Mouse (Mus musculus): ENCODE measurements around the gene Mogat2. TPM values are rescaled to one million over a fixed set of nuclear protein-coding genes. Genes with fewer than 3 reads are reported as not detected.

Mogat2 gene
- polyA plus RNA-seq, 1 experiment from 2014 or later = 0.92 TPM

- H3K36me3 ChIP-seq (ENCODE audit: control insufficient read depth, insufficient read depth, low read length) = no peaks in the 10 kb centered on the region
- H3K4me1 ChIP-seq (ENCODE audit: control insufficient read depth, insufficient read depth, low read length) = 0 out of 2 replicates have a peak, but pooled peaks cover 2% of the 10 kb centered on the region
- H3K9me3 ChIP-seq (ENCODE audit: control insufficient read depth, low read length) = no peaks in the 10 kb centered on the region
- no peak overlapping the region for H3K4me3 ChIP-seq (ENCODE audit: low read depth, low read length)
- ATAC-seq (ENCODE audit: low read depth) = no peak
- no peak overlapping the region for H3K27ac ChIP-seq (ENCODE audit: low read depth, low read length)
- WGBS = 91% methylated on average over 1 of the region's 1 CpGs
- no peak overlapping the region for H3K4me2 ChIP-seq (ENCODE audit: low read depth, low read length)
- no peaks in the 10 kb centered on the region for H3K27me3 ChIP-seq (ENCODE audit: control insufficient read depth, insufficient read depth, low read length)
- no peak overlapping the region for H3K9ac ChIP-seq (replicated peaks; ENCODE audit: low read depth, low read length)
Observed at GRCm38 (mm10) chr7:99213056-99213455, 25.4 kb downstream of the Mogat2 start.

- no peak overlapping the region for H3K4me2 ChIP-seq (ENCODE audit: low read depth, low read length)
- no peaks in the 10 kb centered on the region for H3K4me1 ChIP-seq (ENCODE audit: control insufficient read depth, insufficient read depth, low read length)
- 94% methylated on average over 4 of the region's 4 CpGs for WGBS
- H3K9me3 ChIP-seq (ENCODE audit: control insufficient read depth, low read length) = no peaks in the 10 kb centered on the region
- H3K9ac ChIP-seq (replicated peaks; ENCODE audit: low read depth, low read length) = no peak overlapping the region
- no peak for ATAC-seq (ENCODE audit: low read depth)
- H3K27me3 ChIP-seq (ENCODE audit: control insufficient read depth, insufficient read depth, low read length) = no peaks in the 10 kb centered on the region
- H3K4me3 ChIP-seq (ENCODE audit: low read depth, low read length) = no peak overlapping the region
- no peak overlapping the region for H3K27ac ChIP-seq (ENCODE audit: low read depth, low read length)
- no peaks in the 10 kb centered on the region for H3K36me3 ChIP-seq (ENCODE audit: control insufficient read depth, insufficient read depth, low read length)
Observed at GRCm38 (mm10) chr7:99208704-99209103, 29.7 kb downstream of the Mogat2 start.

- Histone ChIP-seq H3K27me3 (ENCODE audit: control insufficient read depth, insufficient read depth, low read length) (no peaks in the 10 kb centered on the region), H3K9me3 (ENCODE audit: control insufficient read depth, low read length) (no peaks in the 10 kb centered on the region), H3K4me3 (ENCODE audit: low read depth, low read length) (no peak overlapping the region), H3K36me3 (ENCODE audit: control insufficient read depth, insufficient read depth, low read length) (no peaks in the 10 kb centered on the region), H3K27ac (ENCODE audit: low read depth, low read length) (no peak overlapping the region), H3K4me1 (ENCODE audit: control insufficient read depth, insufficient read depth, low read length) (no peaks in the 10 kb centered on the region), H3K4me2 (ENCODE audit: low read depth, low read length) (no peak overlapping the region), H3K9ac (replicated peaks; ENCODE audit: low read depth, low read length) (no peak overlapping the region)
- 80% methylated on average over 7 of the region's 7 CpGs for WGBS
- ATAC-seq (ENCODE audit: low read depth) = no peak
Observed at GRCm38 (mm10) chr7:99206364-99206763, 32.1 kb downstream of the Mogat2 start.

GRCm38 (mm10) chr7:99202163-99202562 lies 36.3 kb downstream of the Mogat2 start:
- no peak for ATAC-seq (ENCODE audit: low read depth)
- no peaks in the 10 kb centered on the region for H3K27me3 ChIP-seq (ENCODE audit: control insufficient read depth, insufficient read depth, low read length)
- 81% methylated on average over 7 of the region's 7 CpGs for WGBS
- no peak overlapping the region for H3K4me2 ChIP-seq (ENCODE audit: low read depth, low read length)
- H3K9ac ChIP-seq (replicated peaks; ENCODE audit: low read depth, low read length) = no peak overlapping the region
- H3K36me3 ChIP-seq (ENCODE audit: control insufficient read depth, insufficient read depth, low read length) = no peaks in the 10 kb centered on the region
- H3K9me3 ChIP-seq (ENCODE audit: control insufficient read depth, low read length) = no peaks in the 10 kb centered on the region
- H3K4me1 ChIP-seq (ENCODE audit: control insufficient read depth, insufficient read depth, low read length) = no peaks in the 10 kb centered on the region
- no peak overlapping the region for H3K4me3 ChIP-seq (ENCODE audit: low read depth, low read length)
- no peak overlapping the region for H3K27ac ChIP-seq (ENCODE audit: low read depth, low read length)

GRCm38 (mm10) chr7:99200290-99200689 lies 38.1 kb downstream of the Mogat2 start:
- Histone ChIP-seq H3K9me3 (ENCODE audit: control insufficient read depth, low read length) (no peaks in the 10 kb centered on the region), H3K4me2 (ENCODE audit: low read depth, low read length) (no peak overlapping the region), H3K27ac (ENCODE audit: low read depth, low read length) (no peak overlapping the region), H3K4me1 (ENCODE audit: control insufficient read depth, insufficient read depth, low read length) (no peaks in the 10 kb centered on the region), H3K27me3 (ENCODE audit: control insufficient read depth, insufficient read depth, low read length) (no peaks in the 10 kb centered on the region), H3K36me3 (ENCODE audit: control insufficient read depth, insufficient read depth, low read length) (no peaks in the 10 kb centered on the region), H3K4me3 (ENCODE audit: low read depth, low read length) (no peak overlapping the region), H3K9ac (replicated peaks; ENCODE audit: low read depth, low read length) (no peak overlapping the region)
- WGBS = 21% methylated on average over 4 of the region's 4 CpGs
- no peak for ATAC-seq (ENCODE audit: low read depth)

- Histone ChIP-seq H3K4me2 (ENCODE audit: low read depth, low read length) (no peak overlapping the region), H3K9me3 (ENCODE audit: control insufficient read depth, low read length) (no peaks in the 10 kb centered on the region), H3K27me3 (ENCODE audit: control insufficient read depth, insufficient read depth, low read length) (no peaks in the 10 kb centered on the region), H3K36me3 (ENCODE audit: control insufficient read depth, insufficient read depth, low read length) (no peaks in the 10 kb centered on the region), H3K4me3 (ENCODE audit: low read depth, low read length) (no peak overlapping the region), H3K27ac (ENCODE audit: low read depth, low read length) (no peak overlapping the region), H3K9ac (replicated peaks; ENCODE audit: low read depth, low read length) (no peak overlapping the region), H3K4me1 (ENCODE audit: control insufficient read depth, insufficient read depth, low read length) (no peaks in the 10 kb centered on the region)
- WGBS = 82% methylated on average over 9 of the region's 9 CpGs
- no peak for ATAC-seq (ENCODE audit: low read depth)
Observed at GRCm38 (mm10) chr7:99199451-99200175, 38.8 kb downstream of the Mogat2 start.

- Histone ChIP-seq H3K4me3 (ENCODE audit: low read depth, low read length) (no peak overlapping the region), H3K27me3 (ENCODE audit: control insufficient read depth, insufficient read depth, low read length) (no peaks in the 10 kb centered on the region), H3K4me1 (ENCODE audit: control insufficient read depth, insufficient read depth, low read length) (no peaks in the 10 kb centered on the region), H3K36me3 (ENCODE audit: control insufficient read depth, insufficient read depth, low read length) (no peaks in the 10 kb centered on the region), H3K27ac (ENCODE audit: low read depth, low read length) (no peak overlapping the region), H3K4me2 (ENCODE audit: low read depth, low read length) (no peak overlapping the region), H3K9me3 (ENCODE audit: control insufficient read depth, low read length) (no peaks in the 10 kb centered on the region), H3K9ac (replicated peaks; ENCODE audit: low read depth, low read length) (no peak overlapping the region)
- no peak for ATAC-seq (ENCODE audit: low read depth)
- WGBS = 93% methylated on average over 2 of the region's 2 CpGs
Observed at GRCm38 (mm10) chr7:99198811-99199210, 39.6 kb downstream of the Mogat2 start.

GRCm38 (mm10) chr7:99194511-99194910 lies 43.9 kb downstream of the Mogat2 start:
- Histone ChIP-seq H3K9ac (replicated peaks; ENCODE audit: low read depth, low read length) (no peak overlapping the region), H3K4me1 (ENCODE audit: control insufficient read depth, insufficient read depth, low read length) (no peaks in the 10 kb centered on the region), H3K36me3 (ENCODE audit: control insufficient read depth, insufficient read depth, low read length) (no peaks in the 10 kb centered on the region), H3K27ac (ENCODE audit: low read depth, low read length) (no peak overlapping the region), H3K4me2 (ENCODE audit: low read depth, low read length) (no peak overlapping the region), H3K9me3 (ENCODE audit: control insufficient read depth, low read length) (no peaks in the 10 kb centered on the region), H3K4me3 (ENCODE audit: low read depth, low read length) (no peak overlapping the region), H3K27me3 (ENCODE audit: control insufficient read depth, insufficient read depth, low read length) (no peaks in the 10 kb centered on the region)
- 74% methylated on average over 2 of the region's 2 CpGs for WGBS
- no peak for ATAC-seq (ENCODE audit: low read depth)

GRCm38 (mm10) chr7:99193926-99194325 lies 44.5 kb downstream of the Mogat2 start:
- WGBS = 90% methylated on average over 4 of the region's 4 CpGs
- Histone ChIP-seq H3K27ac (ENCODE audit: low read depth, low read length) (no peak overlapping the region), H3K27me3 (ENCODE audit: control insufficient read depth, insufficient read depth, low read length) (no peaks in the 10 kb centered on the region), H3K4me3 (ENCODE audit: low read depth, low read length) (no peak overlapping the region), H3K36me3 (ENCODE audit: control insufficient read depth, insufficient read depth, low read length) (no peaks in the 10 kb centered on the region), H3K4me2 (ENCODE audit: low read depth, low read length) (no peak overlapping the region), H3K4me1 (ENCODE audit: control insufficient read depth, insufficient read depth, low read length) (no peaks in the 10 kb centered on the region), H3K9me3 (ENCODE audit: control insufficient read depth, low read length) (no peaks in the 10 kb centered on the region), H3K9ac (replicated peaks; ENCODE audit: low read depth, low read length) (no peak overlapping the region)
- no peak for ATAC-seq (ENCODE audit: low read depth)

All from neural tube, embryonic 14.5 days (tissue).